Mouse (Mus musculus): Measurements from ENCODE around the gene Pax8. TPM values are rescaled to one million over a fixed set of nuclear protein-coding genes. Genes with fewer than 3 reads are reported as not detected.

The Pax8 gene
- total RNA-seq, 2 experiments from 2014 or later: not detected

Other genes starting within 250 kb of the Pax8 start
- not detected for gene Il1f5, start 198.6 kb downstream of the Pax8 start, total RNA-seq (2021)
- not detected for gene Il1f10, start 184.4 kb downstream of the Pax8 start, total RNA-seq (2021)
- gene Il1rn, start 138.7 kb downstream of the Pax8 start, total RNA-seq (2021): under 1 TPM in 1 of 2 experiments, not detected in 1; 0.43 TPM
- gene Psd4, start 108.0 kb downstream of the Pax8 start, total RNA-seq (2021): 1 to 10 TPM in 1 of 2 experiments, under 1 TPM in 1; 0.75 to 1.7 TPM